Mouse (Mus musculus) MEL (cell line): ENCODE results near the gene Rxra. TPM values are rescaled to one million over a fixed set of nuclear protein-coding genes. Genes with fewer than 3 reads are reported as not detected.
A peak's percentile ranks its signal among the peaks of the same experiment; 100 is the strongest.

ENCODE experiments used
- DNase-seq: peaks from one replicate; pipeline ENCODE4 v3.0.0; 2011; ENCODE audit warnings: low read depth, low spot score
- H3K27ac ChIP-seq: 2 replicates; pipeline ENCODE4 v1.5.1; 2012; ENCODE audit warnings: low read depth, mild to moderate bottlenecking, control low read depth, low read length, moderate library complexity; ENCODE audit not compliant: control insufficient read depth
- H3K27me3 ChIP-seq, 2 experiments: fragments of 150-350 bp in 1 of 2; sonication (generic) in 1 of 2; 2 replicates each; pipeline ENCODE4 v1.6.1; 2012; ENCODE audit warnings: low read length in 2 of 2, mild to moderate bottlenecking in 2 of 2, improper control_type of control experiment in 1 of 2, moderate library complexity in 1 of 2; ENCODE audit not compliant: insufficient read depth in 2 of 2, control insufficient read depth in 1 of 2
- H3K36me3 ChIP-seq, 2 experiments: 2 replicates each; pipeline ENCODE4 v1.6.1; 2012 to 2014; ENCODE audit warnings: low read length in 2 of 2, improper control_type of control experiment in 1 of 2, inconsistent platforms in 1 of 2, mild to moderate bottlenecking in 1 of 2; ENCODE audit not compliant: insufficient read depth in 2 of 2, control insufficient read depth in 1 of 2
- H3K4me1 ChIP-seq, 2 experiments: fragments of 150-350 bp in 1 of 2; sonication (generic) in 1 of 2; 2 replicates each; pipeline ENCODE4 v1.6.1; 2012; ENCODE audit warnings: low read length in 2 of 2, improper control_type of control experiment in 1 of 2, mild to moderate bottlenecking in 1 of 2; ENCODE audit not compliant: insufficient read depth in 2 of 2, control insufficient read depth in 1 of 2
- H3K4me3 ChIP-seq, 2 experiments: fragments of 150-350 bp in 1 of 2; sonication (generic) in 1 of 2; 2 replicates each; pipeline ENCODE4 v1.5.1; 2012; ENCODE audit warnings: low read depth in 2 of 2, low read length in 2 of 2, mild to moderate bottlenecking in 2 of 2, moderate library complexity in 2 of 2, control low read depth in 1 of 2, improper control_type of control experiment in 1 of 2; ENCODE audit not compliant: control insufficient read depth in 1 of 2, insufficient read depth in 1 of 2
- H3K79me2 ChIP-seq: 2 replicates; pipeline ENCODE4 v1.6.1; 2012; ENCODE audit warnings: mild to moderate bottlenecking, low read length, moderate library complexity; ENCODE audit not compliant: control insufficient read depth, poor library complexity, insufficient read depth
- H3K9ac ChIP-seq: 2 replicates; pipeline ENCODE4 v1.6.1; 2012; ENCODE audit warnings: low read depth, mild to moderate bottlenecking, control low read depth, low read length, moderate library complexity; ENCODE audit not compliant: control insufficient read depth, poor library complexity, severe bottlenecking
- H3K9me3 ChIP-seq: fragments of 150-350 bp; sonication (generic); replicated peaks from 2 replicates; pipeline ENCODE4 v1.6.1; 2012; ENCODE audit warnings: mild to moderate bottlenecking, low read length, improper control_type of control experiment, moderate library complexity; ENCODE audit not compliant: insufficient read depth
- CHD2 ChIP-seq: IDR thresholded peaks from 2 replicates; pipeline ENCODE4 v1.6.1; 2011; ENCODE audit warnings: low read length, improper control_type of control experiment
- CTCF ChIP-seq, 3 experiments: IDR thresholded peaks in 2 of 3; conservative IDR thresholded peaks in 1 of 3; 2 replicates each; pipeline ENCODE4 v1.5.1; 2011 to 2012; ENCODE audit warnings: low read length in 3 of 3, low read depth in 2 of 3, mild to moderate bottlenecking in 2 of 3, improper control_type of control experiment in 1 of 3, inconsistent platforms in 1 of 3, mixed read lengths in 1 of 3, moderate library complexity in 1 of 3; ENCODE audit not compliant: control insufficient read depth in 1 of 3, insufficient read depth in 1 of 3, poor library complexity in 1 of 3, severe bottlenecking in 1 of 3
- E2F4 ChIP-seq: IDR thresholded peaks from 2 replicates; pipeline ENCODE4 v1.6.1; 2011; ENCODE audit warnings: low read depth, low read length, improper control_type of control experiment, borderline replicate concordance
- ELF1 ChIP-seq: IDR thresholded peaks from 2 replicates; pipeline ENCODE4 v1.6.1; 2014; ENCODE audit warnings: low read depth, mild to moderate bottlenecking, inconsistent platforms, low read length, improper control_type of control experiment, moderate library complexity
- EP300 ChIP-seq, 2 experiments: IDR thresholded peaks; 2 replicates each; pipeline ENCODE4 v1.6.1; 2011; ENCODE audit warnings: improper control_type of control experiment in 2 of 2, low read length in 2 of 2, low read depth in 1 of 2, mild to moderate bottlenecking in 1 of 2
- ETS1 ChIP-seq: IDR thresholded peaks from 2 replicates; pipeline ENCODE4 v1.6.1; 2012; ENCODE audit warnings: low read depth, mild to moderate bottlenecking, inconsistent platforms, low read length, improper control_type of control experiment, moderate library complexity
- GATA1 ChIP-seq: IDR thresholded peaks from 2 replicates; pipeline ENCODE4 v1.6.1; 2011; ENCODE audit warnings: low read depth, low read length, improper control_type of control experiment
- HCFC1 ChIP-seq: IDR thresholded peaks from 2 replicates; pipeline ENCODE4 v1.6.1; 2012; ENCODE audit warnings: low read depth, mild to moderate bottlenecking, inconsistent platforms, low read length, improper control_type of control experiment, moderate library complexity
- MAFK ChIP-seq: IDR thresholded peaks from 2 replicates; pipeline ENCODE4 v1.6.1; 2011; ENCODE audit warnings: low read depth, mild to moderate bottlenecking, low read length, improper control_type of control experiment, borderline replicate concordance
- MAZ ChIP-seq: IDR thresholded peaks from 2 replicates; pipeline ENCODE4 v1.6.1; 2012; ENCODE audit warnings: low read depth, mild to moderate bottlenecking, inconsistent platforms, low read length, improper control_type of control experiment
- MEF2A ChIP-seq: IDR thresholded peaks from 2 replicates; pipeline ENCODE4 v1.6.1; 2014; ENCODE audit warnings: low read depth, mild to moderate bottlenecking, inconsistent platforms, low read length, improper control_type of control experiment; ENCODE audit not compliant: poor library complexity, insufficient replicate concordance, severe bottlenecking; ENCODE audit errors: extremely low read depth
- MXI1 ChIP-seq: IDR thresholded peaks from 2 replicates; pipeline ENCODE4 v1.6.1; 2011; ENCODE audit warnings: mild to moderate bottlenecking, low read depth, low read length, improper control_type of control experiment
- MYB ChIP-seq: IDR thresholded peaks from 2 replicates; pipeline ENCODE4 v1.6.1; 2011; ENCODE audit warnings: mild to moderate bottlenecking, low read depth, low read length, improper control_type of control experiment
- MYC ChIP-seq: IDR thresholded peaks from 2 replicates; pipeline ENCODE4 v1.6.1; 2011; ENCODE audit warnings: low read depth, mild to moderate bottlenecking, low read length, improper control_type of control experiment, moderate library complexity
- POLR2AphosphoS2 ChIP-seq: IDR thresholded peaks from 2 replicates; pipeline ENCODE4 v1.6.1; 2011; ENCODE audit warnings: low read length, improper control_type of control experiment
- RAD21 ChIP-seq: IDR thresholded peaks from 2 replicates; pipeline ENCODE4 v1.6.1; 2011; ENCODE audit warnings: mild to moderate bottlenecking, low read depth, low read length, improper control_type of control experiment
- RCOR1 ChIP-seq: IDR thresholded peaks from 2 replicates; pipeline ENCODE4 v1.6.1; 2012; ENCODE audit warnings: low read depth, mild to moderate bottlenecking, inconsistent platforms, low read length, improper control_type of control experiment
- SMC3 ChIP-seq: IDR thresholded peaks from 2 replicates; pipeline ENCODE4 v1.6.1; 2011; ENCODE audit warnings: low read depth, low read length, improper control_type of control experiment
- TAL1 ChIP-seq: IDR thresholded peaks from 2 replicates; pipeline ENCODE4 v1.6.1; 2012; ENCODE audit warnings: mild to moderate bottlenecking, inconsistent platforms, low read length, moderate library complexity, mixed read lengths
- TCF12 ChIP-seq: IDR thresholded peaks from 2 replicates; pipeline ENCODE4 v1.6.1; 2014; ENCODE audit warnings: low read depth, mild to moderate bottlenecking, inconsistent platforms, low read length, improper control_type of control experiment, moderate library complexity
- USF1 ChIP-seq: IDR thresholded peaks from 2 replicates; pipeline ENCODE4 v1.6.1; 2014; ENCODE audit warnings: low read depth, mild to moderate bottlenecking, inconsistent platforms, low read length, improper control_type of control experiment, moderate library complexity
- USF2 ChIP-seq, 2 experiments: IDR thresholded peaks; 2 replicates each; pipeline ENCODE4 v1.6.1; 2011 to 2012; ENCODE audit warnings: improper control_type of control experiment in 2 of 2, low read length in 2 of 2, borderline replicate concordance in 1 of 2, inconsistent platforms in 1 of 2, low read depth in 1 of 2, mild to moderate bottlenecking in 1 of 2; ENCODE audit not compliant: insufficient read depth in 1 of 2
- ZC3H11A ChIP-seq: IDR thresholded peaks from 2 replicates; pipeline ENCODE4 v1.6.1; 2012; ENCODE audit warnings: low read depth, mild to moderate bottlenecking, inconsistent platforms, low read length, improper control_type of control experiment
- ZKSCAN1 ChIP-seq: IDR thresholded peaks from 2 replicates; pipeline ENCODE4 v1.6.1; 2012; ENCODE audit warnings: low read depth, mild to moderate bottlenecking, inconsistent platforms, low read length, improper control_type of control experiment, moderate library complexity
- ZMIZ1 ChIP-seq: IDR thresholded peaks from 2 replicates; pipeline ENCODE4 v1.6.1; 2012; ENCODE audit warnings: low read depth, mild to moderate bottlenecking, inconsistent platforms, low read length, improper control_type of control experiment, moderate library complexity
- polyA plus RNA-seq, 2 experiments: library from polyadenylated mRNA; stranded (reverse) in 1 of 2; unstranded in 1 of 2; fragments of >175 nt in 1 of 2; fragments of >200 nt in 1 of 2; gene quantifications; 2 replicates each; pipeline versions ENCODE4 v1.2.1 to v1.2.4; 2012; ENCODE audit warnings: low replicate concordance in 2 of 2, low read depth in 1 of 2; ENCODE audit not compliant: insufficient read length in 2 of 2, insufficient read depth in 1 of 2, missing spikeins in 1 of 2
- total RNA-seq: library from RNA; depleted of rRNA; stranded (reverse); fragments of 300-350 nt; gene quantifications from 2 replicates; pipeline ENCODE4 v1.2.3, GENCODE M21; 2012

The Rxra gene
- total and polyA plus RNA-seq, 3 experiments = 11.7 to 19.6 TPM; not detected in 1

GRCm38 (mm10) chr2:27667677-27668076 lies 8.6 kb upstream of the Rxra start:
- no peak for TF ChIP-seq ZMIZ1
- no peak for TF ChIP-seq CTCF (IDR thresholded peaks at IDR 0.05 in 2 of 3, conservative IDR thresholded peaks at IDR 0.05 in 1 of 3; ENCODE audit: control insufficient read depth in 1 of 3, insufficient read depth in 1 of 3, low read depth in 2 of 3, low read length in 3 of 3, poor library complexity in 1 of 3, severe bottlenecking in 1 of 3)
- TF ChIP-seq MAFK = no peak
- TF ChIP-seq TCF12 = peak; percentile 42
- no peak; the same call in 1 of the 2 replicates for TF ChIP-seq CHD2
- TF ChIP-seq TAL1 = no peak
- no peak for TF ChIP-seq MYC
- no peak for TF ChIP-seq E2F4
- TF ChIP-seq POLR2AphosphoS2 = no peak
- TF ChIP-seq MYB = no peak
- no peak for TF ChIP-seq USF2 (IDR thresholded peaks at IDR 0.05; ENCODE audit: borderline replicate concordance in 1 of 2, insufficient read depth in 1 of 2, low read depth in 1 of 2, low read length in 2 of 2)
- TF ChIP-seq USF1 = no peak
- no peak for TF ChIP-seq ZC3H11A
- peak; percentile 86 for TF ChIP-seq GATA1
- no peak for TF ChIP-seq MEF2A
- no peak for TF ChIP-seq SMC3
- TF ChIP-seq MXI1 = no peak
- TF ChIP-seq HCFC1 = no peak
- peak; percentile 68 for TF ChIP-seq RCOR1
- TF ChIP-seq ZKSCAN1 = no peak
- TF ChIP-seq ELF1 = peak; percentile 50; the same call in 1 of the 2 replicates
- TF ChIP-seq RAD21 = no peak
- no peak for TF ChIP-seq MAZ
- peak; percentile 53 to 61 for TF ChIP-seq EP300 (IDR thresholded peaks at IDR 0.05; ENCODE audit: low read depth in 1 of 2, low read length in 2 of 2)
- TF ChIP-seq ETS1 = no peak
- Histone ChIP-seq H3K9me3 (no peaks in the 10 kb centered on the region), H3K79me2 (no peaks in the 10 kb centered on the region), H3K9ac (no peak overlapping the region), H3K4me3 (no peak overlapping the region), H3K27ac (no peak overlapping the region), H3K27me3 (no peaks in the 10 kb centered on the region), H3K36me3 (peaks cover 0 to 32% of the 10 kb centered on the region in 2 experiments; a peak in 2 of 4 replicates), H3K4me1 (peaks cover 13 to 38% of the 10 kb centered on the region in 2 experiments)
- peak; percentile 39 for DNase-seq
